In the genomic region with DNA sequence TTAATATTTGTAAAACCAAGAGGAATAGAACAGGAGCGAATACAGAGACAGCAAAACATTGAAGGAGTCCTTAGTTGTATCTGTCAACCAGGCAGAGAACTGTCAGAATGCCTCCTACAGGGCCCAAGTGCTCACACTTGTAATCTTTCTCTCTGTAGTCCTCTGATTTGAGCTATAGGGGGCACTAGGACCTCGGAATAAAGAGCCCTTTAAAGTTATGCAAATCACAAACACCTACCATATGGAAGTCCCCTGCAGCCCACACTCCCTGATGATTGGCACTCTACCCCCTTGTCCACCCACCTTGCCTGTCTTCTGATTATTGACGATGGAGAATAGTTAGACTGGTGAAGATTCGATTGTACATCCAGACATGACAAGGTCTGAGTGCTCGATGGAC, we compare ENCODE assay signal across 13 mouse cellular contexts.
DNase-seq lines count a peak whose midpoint lies in the region; ATAC-seq and TF ChIP-seq lines count a peak whose summit lies in the region.
"Had no signal": no experiment of that assay in that cellular context is flagged by ENCODE, and none has a peak within 500 bp of the region (broad histone marks: within the 10 kb centered on the region; RNA-seq: fewer than 3 reads in every experiment).

No protein-coding gene starts in this region.

- H3K9ac ChIP-seq in kidney, postnatal 0 days (ENCODE audit: low read depth, low read length): no peak overlapping the region
- no peak overlapping the region for H3K9ac ChIP-seq in CH12.LX (ENCODE audit: insufficient read depth, low read depth)
- no peak overlapping the region for H3K9ac ChIP-seq in embryonic facial prominence, embryonic 11.5 days (replicated peaks; ENCODE audit: low read length)
- H3K9ac ChIP-seq: limb, embryonic 13.5 days; neural tube, embryonic 13.5 days had no signal

- TF ChIP-seq POLR2A in CH12.LX (IDR thresholded peaks at IDR 0.05; ENCODE audit: low read depth, low read length): no peak

- peak; percentile 2 for DNase-seq in cerebellum, adult 11-12 months
- no peak for DNase-seq in cerebellum, adult 11 months
- DNase-seq in kidney, postnatal 0 days (ENCODE audit: low spot score): peak; percentile 29
- DNase-seq in kidney, adult 8-10 months: no peak
- peak; percentile 18 for DNase-seq in CH12.LX (ENCODE audit: extremely low read depth)
- DNase-seq in embryonic facial prominence, embryonic 11.5 days (ENCODE audit: low spot score): peak; percentile 26
- no peak for DNase-seq in thymus, postnatal 25 days
- no peak for DNase-seq in ovary, adult 18-20 months (ENCODE audit: low spot score)
- DNase-seq: kidney, postnatal 10 days; thymus, postnatal 36 days had no signal

- TF ChIP-seq EP300 in CH12.LX (IDR thresholded peaks at IDR 0.05; ENCODE audit: low read length): no peak

- H3K36me3 ChIP-seq in kidney, postnatal 0 days (ENCODE audit: insufficient read depth, low read length): no peaks in the 10 kb centered on the region
- no peaks in the 10 kb centered on the region for H3K36me3 ChIP-seq in CH12.LX (replicated peaks in 1 of 2; ENCODE audit: control insufficient read depth in 1 of 2, insufficient read depth in 1 of 2, low read length in 1 of 2)
- no peaks in the 10 kb centered on the region for H3K36me3 ChIP-seq in embryonic facial prominence, embryonic 11.5 days (replicated peaks; ENCODE audit: control insufficient read depth, insufficient read depth, low read depth, low read length)
- H3K36me3 ChIP-seq: limb, embryonic 13.5 days; neural tube, embryonic 13.5 days had no signal

- no peak overlapping the region for H3K27ac ChIP-seq in kidney, postnatal 0 days
- H3K27ac ChIP-seq in CH12.LX (ENCODE audit: insufficient read depth, low read depth): no peak overlapping the region
- no peak overlapping the region for H3K27ac ChIP-seq in embryonic facial prominence, embryonic 11.5 days (replicated peaks; ENCODE audit: low read depth, low read length)
- H3K27ac ChIP-seq: limb, embryonic 13.5 days; macrophage; neural tube, embryonic 13.5 days had no signal

- in situ Hi-C loops in CH12.LX (cut with MboI; ENCODE audit: low pct_ligation_motif_present, low pct_unique_long_range_greater_than_20kb, low sequenced_read_pairs): no loop called here

- WGBS in kidney, postnatal 0 days: 68% methylated on average over 5 of the region's 5 CpGs
- 69% methylated on average over 5 of the region's 5 CpGs for WGBS in embryonic facial prominence, embryonic 11.5 days

- H3K27me3 ChIP-seq in kidney, postnatal 0 days (ENCODE audit: insufficient read depth, low read length): no peaks in the 10 kb centered on the region
- H3K27me3 ChIP-seq in CH12.LX (replicated peaks): no peaks in the 10 kb centered on the region
- H3K27me3 ChIP-seq in embryonic facial prominence, embryonic 11.5 days (ENCODE audit: control insufficient read depth, insufficient read depth, low read length): no peaks in the 10 kb centered on the region
- H3K27me3 ChIP-seq: limb, embryonic 13.5 days; neural tube, embryonic 13.5 days had no signal

- H3K79me2 ChIP-seq in CH12.LX (replicated peaks; ENCODE audit: control insufficient read depth, extremely low read depth, insufficient read depth, poor library complexity, severe bottlenecking): no peaks in the 10 kb centered on the region

- no peaks in the 10 kb centered on the region for H3K9me3 ChIP-seq in kidney, postnatal 0 days (replicated peaks; ENCODE audit: low read length)
- no peaks in the 10 kb centered on the region for H3K9me3 ChIP-seq in CH12.LX (replicated peaks; ENCODE audit: low read length)
- no peaks in the 10 kb centered on the region for H3K9me3 ChIP-seq in embryonic facial prominence, embryonic 11.5 days (replicated peaks; ENCODE audit: control insufficient read depth, low read length)
- H3K9me3 ChIP-seq: limb, embryonic 13.5 days; neural tube, embryonic 13.5 days had no signal

- H3K4me3 ChIP-seq in kidney, postnatal 0 days (replicated peaks; ENCODE audit: low read depth, low read length): no peak overlapping the region
- no peak overlapping the region for H3K4me3 ChIP-seq in CH12.LX (replicated peaks in 1 of 3; ENCODE audit: low read depth in 2 of 3, low read length in 2 of 3, poor library complexity in 1 of 3)
- no peak overlapping the region for H3K4me3 ChIP-seq in embryonic facial prominence, embryonic 11.5 days (ENCODE audit: low read depth, low read length)
- H3K4me3 ChIP-seq: limb, embryonic 13.5 days; neural tube, embryonic 13.5 days had no signal

- no peaks in the 10 kb centered on the region for H3K4me1 ChIP-seq in kidney, postnatal 0 days (replicated peaks; ENCODE audit: insufficient read depth, low read length)
- no peaks in the 10 kb centered on the region for H3K4me1 ChIP-seq in CH12.LX (ENCODE audit: control insufficient read depth in 1 of 2, insufficient read depth in 2 of 2)
- no peaks in the 10 kb centered on the region for H3K4me1 ChIP-seq in embryonic facial prominence, embryonic 11.5 days (ENCODE audit: control insufficient read depth, insufficient read depth, low read length)
- H3K4me1 ChIP-seq: limb, embryonic 13.5 days; neural tube, embryonic 13.5 days had no signal

- no peak for TF ChIP-seq RAD21 in CH12.LX (IDR thresholded peaks at IDR 0.05; ENCODE audit: low read depth, low read length)

- dilution Hi-C loops in CH12.LX (cut with MboI; ENCODE audit: extremely low pct_ligation_motif_present, extremely low pct_unique_long_range_greater_than_20kb, low sequenced_read_pairs): no loop called here

- ATAC-seq in kidney, postnatal 0 days (replicated peaks; ENCODE audit: low FRiP score, low read depth): no peak
- no peak for ATAC-seq in embryonic facial prominence, embryonic 11.5 days (replicated peaks; ENCODE audit: insufficient number of reproducible peaks, low FRiP score, low TSS enrichment, low read depth)

- H3K4me2 ChIP-seq in kidney, postnatal 0 days (ENCODE audit: low read length): no peak overlapping the region
- no peak overlapping the region for H3K4me2 ChIP-seq in CH12.LX (ENCODE audit: insufficient read depth, low read depth, poor library complexity, severe bottlenecking)
- H3K4me2 ChIP-seq in embryonic facial prominence, embryonic 11.5 days (ENCODE audit: low read depth, low read length): no peak overlapping the region
- H3K4me2 ChIP-seq: limb, embryonic 13.5 days; neural tube, embryonic 13.5 days had no signal

- peak; percentile 54 for TF ChIP-seq CTCF in kidney, postnatal 0 days (IDR thresholded peaks at IDR 0.05; ENCODE audit: low read depth)
- no peak for TF ChIP-seq CTCF in CH12.LX (conservative IDR thresholded peaks at IDR 0.05 in 1 of 2, IDR thresholded peaks at IDR 0.05 in 1 of 2; ENCODE audit: low read depth in 2 of 2, low read length in 2 of 2)

TF ChIP-seq in CH12.LX, 34 proteins besides CTCF, POLR2A, EP300 and RAD21:
- TF ChIP-seq SIN3A (IDR thresholded peaks at IDR 0.05; ENCODE audit: low read length) (no peak), MXI1 (IDR thresholded peaks at IDR 0.05; ENCODE audit: low read depth, low read length) (no peak), ZC3H11A (IDR thresholded peaks at IDR 0.05; ENCODE audit: low read depth, low read length) (no peak), USF2 (conservative IDR thresholded peaks at IDR 0.05; ENCODE audit: low read depth, low read length) (no peak), MAZ (IDR thresholded peaks at IDR 0.05; ENCODE audit: low read depth, low read length) (no peak), ZKSCAN1 (IDR thresholded peaks at IDR 0.05; ENCODE audit: borderline replicate concordance, low read depth, low read length) (no peak), PAX5 (IDR thresholded peaks at IDR 0.05; ENCODE audit: low read length) (no peak), TCF12 (IDR thresholded peaks at IDR 0.05; ENCODE audit: low read depth, low read length) (no peak), MEF2A (IDR thresholded peaks at IDR 0.05; ENCODE audit: borderline replicate concordance, low read depth, low read length) (no peak), JUND (conservative IDR thresholded peaks at IDR 0.05; ENCODE audit: low read depth, low read length) (no peak)
TF ChIP-seq in CH12.LX: peak in this region for 0.

Comparison
In these comparisons a context has a peak if more than half of its experiments do, and no peak if none do; other contexts are left out.
1. DNase-seq: peak in cerebellum, adult 11-12 months (single experiment), kidney, postnatal 0 days (single experiment), CH12.LX (single experiment) and embryonic facial prominence, embryonic 11.5 days (single experiment); none in cerebellum, adult 11 months (single experiment), kidney, adult 8-10 months (0 of 2), thymus, postnatal 25 days (single experiment) and ovary, adult 18-20 months (single experiment).